Mouse (Mus musculus) forebrain, embryonic 13.5 days (tissue): ENCODE measurements around the gene Ids. TPM values are rescaled to one million over a fixed set of nuclear protein-coding genes. Genes with fewer than 3 reads are reported as not detected.

Experiments used
- ATAC-seq: fragments of 200-750 bp; cut with Nextera tagmentation; 2 replicates; pipeline ENCODE4 v1.8.0; 2017
- H3K27ac ChIP-seq: fragments of 300-500 bp; sonication (generic); 2 replicates; pipeline ENCODE4 v1.5.1; 2015; ENCODE audit warnings: inconsistent platforms, mild to moderate bottlenecking, moderate library complexity
- H3K27me3 ChIP-seq: fragments of 300-500 bp; sonication (generic); 2 replicates; pipeline ENCODE4 v1.6.1; 2015; ENCODE audit warnings: mild to moderate bottlenecking, inconsistent platforms
- H3K36me3 ChIP-seq: fragments of 300-500 bp; sonication (generic); 2 replicates; pipeline ENCODE4 v1.6.1; 2015; ENCODE audit warnings: mild to moderate bottlenecking, inconsistent platforms; ENCODE audit not compliant: poor library complexity, severe bottlenecking
- H3K4me1 ChIP-seq: fragments of 300-500 bp; sonication (generic); 2 replicates; pipeline ENCODE4 v1.6.1; 2015; ENCODE audit warnings: inconsistent platforms
- H3K4me2 ChIP-seq: fragments of 300-500 bp; sonication (generic); 2 replicates; pipeline ENCODE4 v1.6.1; 2015; ENCODE audit warnings: inconsistent platforms, mild to moderate bottlenecking, moderate library complexity
- H3K4me3 ChIP-seq: fragments of 300-500 bp; sonication (generic); 2 replicates; pipeline ENCODE4 v1.5.1; 2015; ENCODE audit warnings: mild to moderate bottlenecking, inconsistent platforms
- H3K9ac ChIP-seq: fragments of 300-500 bp; sonication (generic); 2 replicates; pipeline ENCODE4 v1.6.1; 2015; ENCODE audit warnings: mild to moderate bottlenecking, inconsistent platforms
- H3K9me3 ChIP-seq: fragments of 300-500 bp; sonication (generic); replicated peaks from 2 replicates; pipeline ENCODE4 v1.6.1; 2016; ENCODE audit warnings: inconsistent platforms
- WGBS: fragments of 180-500 bp; shearing (Covaris S2); methylation state at CpG from one replicate; pipeline ENCODE4 v1.1.7; 2015; 5-methylcytosine and 5-hydroxymethylcytosine counted together
- polyA plus RNA-seq: library from polyadenylated mRNA; unstranded; fragments of >200 nt; fragmentation: Nextera tagmentation; extraction: Ambion mirVana; gene quantifications from 2 replicates; pipeline ENCODE4 v1.2.1, GENCODE M21; 2015

Gene Ids
- polyA plus RNA-seq, 1 experiment from 2014 or later: 10.3 TPM

DNA sequence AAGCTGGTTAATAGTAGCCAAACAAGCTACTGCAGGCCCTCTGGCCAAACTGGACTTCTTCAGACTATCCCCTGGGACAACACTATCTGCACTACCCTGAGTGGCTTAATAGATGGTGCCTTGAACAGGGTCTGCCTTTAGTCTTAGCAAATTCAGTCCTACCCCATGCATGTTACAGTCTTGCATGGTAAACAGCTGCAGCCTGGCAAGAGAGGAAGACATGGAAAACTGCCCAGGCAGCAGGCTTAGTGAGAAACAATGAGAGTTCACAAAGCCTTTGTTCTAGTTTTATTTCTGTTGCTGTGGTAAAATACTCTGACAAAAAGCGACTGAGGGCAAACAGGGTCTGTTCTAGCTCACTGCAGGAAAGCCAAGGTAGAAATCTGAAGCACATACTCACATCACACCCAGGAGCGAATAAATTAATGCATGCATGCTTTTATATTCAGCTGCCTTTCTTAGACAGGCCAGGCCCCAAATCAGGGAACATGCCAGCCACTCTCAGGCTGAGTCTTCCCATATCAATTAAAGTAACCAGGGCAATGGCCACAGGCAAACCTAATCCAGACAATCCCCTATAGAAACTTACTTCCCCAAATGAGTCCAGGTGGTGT, 36.2 kb downstream of the Ids start:
- peak; percentile 73 for ATAC-seq

DNA sequence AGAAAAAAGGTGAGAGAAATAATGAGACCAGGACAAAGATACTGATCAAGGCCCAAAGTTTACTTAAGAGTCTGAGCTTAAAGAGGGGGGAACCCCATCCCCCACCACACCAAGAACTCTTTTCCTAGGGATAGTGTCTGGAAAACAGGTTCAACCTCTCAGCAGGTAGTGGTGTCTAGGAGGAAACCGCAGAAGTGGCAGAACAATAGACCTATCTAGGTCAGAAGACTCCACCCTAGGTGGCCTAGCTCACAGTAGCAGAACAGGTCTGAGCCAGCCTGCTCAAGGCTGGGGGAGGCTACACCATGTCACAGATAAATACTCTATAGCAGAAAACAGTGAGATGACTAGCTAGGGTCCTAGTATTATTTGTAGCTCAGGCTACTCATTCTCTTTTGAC, 37.2 kb downstream of the Ids start:
- H3K9me3 ChIP-seq: no peaks in the 10 kb centered on the region
- no peaks in the 10 kb centered on the region for H3K27me3 ChIP-seq
- H3K4me1 ChIP-seq: peaks cover 3% of the 10 kb centered on the region
- no peak overlapping the region for H3K4me2 ChIP-seq
- H3K36me3 ChIP-seq: no peaks in the 10 kb centered on the region
- H3K9ac ChIP-seq: no peak overlapping the region
- no peak for ATAC-seq
- H3K4me3 ChIP-seq: no peak overlapping the region
- 69% methylated on average over 1 of the region's 1 CpGs for WGBS
- no peak overlapping the region for H3K27ac ChIP-seq

More for the DNA sequence above, 36.2 kb downstream of the Ids start:
- H3K27ac ChIP-seq: no peak overlapping the region
- WGBS: 36% methylated on average over 2 of the region's 2 CpGs
- no peak overlapping the region for H3K4me2 ChIP-seq
- H3K4me3 ChIP-seq: no peak overlapping the region
- H3K9ac ChIP-seq: no peak overlapping the region
- no peaks in the 10 kb centered on the region for H3K27me3 ChIP-seq
- no peaks in the 10 kb centered on the region for H3K36me3 ChIP-seq
- H3K4me1 ChIP-seq: peaks cover 3% of the 10 kb centered on the region
- no peaks in the 10 kb centered on the region for H3K9me3 ChIP-seq

DNA sequence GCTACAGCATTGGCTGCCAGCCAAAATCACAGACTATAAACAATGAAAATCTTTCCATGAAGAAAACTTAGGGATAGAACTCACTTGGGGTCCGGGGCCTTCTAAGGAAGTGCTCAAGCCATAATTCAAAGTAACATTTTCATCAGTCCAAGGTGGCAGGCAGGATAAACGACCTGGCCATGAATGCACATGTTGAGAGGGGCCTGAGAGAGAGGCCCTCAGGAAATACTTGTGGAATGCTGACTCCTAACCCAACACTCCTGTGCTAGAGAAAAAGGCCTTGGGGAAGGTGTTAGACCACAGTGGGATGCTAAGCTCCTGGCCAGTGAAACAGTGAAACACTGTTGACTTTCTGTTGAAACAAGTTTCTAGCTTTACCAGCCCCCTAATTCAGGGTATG, 45.6 kb downstream of the Ids start:
- WGBS: 45% methylated on average over 2 of the region's 2 CpGs
- Histone ChIP-seq H3K27ac (no peak overlapping the region), H3K9me3 (no peaks in the 10 kb centered on the region), H3K27me3 (no peaks in the 10 kb centered on the region), H3K36me3 (no peaks in the 10 kb centered on the region), H3K4me1 (no peaks in the 10 kb centered on the region), H3K4me2 (no peak overlapping the region), H3K9ac (no peak overlapping the region), H3K4me3 (no peak overlapping the region)
- no peak for ATAC-seq

DNA sequence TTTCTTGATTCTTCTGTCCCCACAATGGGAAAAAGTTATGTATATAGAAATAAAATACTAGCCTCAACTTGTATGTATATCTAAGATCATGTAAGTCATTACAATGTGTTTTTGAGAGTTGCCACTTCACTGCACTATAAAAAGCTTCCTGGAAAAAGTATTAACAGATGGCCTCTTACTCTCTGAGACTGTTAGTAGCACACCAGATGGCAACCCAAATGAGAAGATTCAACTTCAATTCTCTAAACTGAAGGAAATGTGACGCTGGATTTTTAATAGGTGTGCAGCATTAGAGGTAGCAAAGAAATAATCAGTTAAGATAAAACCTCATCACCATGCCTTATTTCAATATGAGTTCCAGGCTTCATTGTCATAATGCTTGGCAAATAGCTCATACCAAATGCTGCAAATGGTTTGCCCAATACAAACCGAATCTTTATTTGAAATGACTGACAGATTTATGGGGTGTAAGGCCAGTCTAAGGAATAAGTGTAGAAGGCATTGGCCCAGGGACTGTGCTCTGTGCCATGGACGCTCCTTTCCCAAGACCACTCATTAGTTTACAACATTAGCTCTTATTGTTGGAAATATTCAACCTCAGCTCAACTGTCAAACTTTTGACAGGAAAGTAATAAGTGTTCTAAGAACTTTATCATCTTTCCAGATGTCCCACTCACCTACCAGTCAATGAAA, 49.8 kb downstream of the Ids start:
- 0 out of 2 replicates have a peak, but pooled peaks have one; percentile 27 for ATAC-seq
- H3K9ac ChIP-seq: no peak overlapping the region
- H3K4me1 ChIP-seq: no peaks in the 10 kb centered on the region
- no peaks in the 10 kb centered on the region for H3K9me3 ChIP-seq
- no peaks in the 10 kb centered on the region for H3K36me3 ChIP-seq
- no peak overlapping the region for H3K4me3 ChIP-seq
- H3K4me2 ChIP-seq: no peak overlapping the region
- no peaks in the 10 kb centered on the region for H3K27me3 ChIP-seq
- 75% methylated on average over 3 of the region's 3 CpGs for WGBS
- no peak overlapping the region for H3K27ac ChIP-seq

Other genes with a start within 250 kb of the Ids start
- gene 1110012L19Rik, start 20.8 kb upstream of the Ids start, polyA plus RNA-seq: 33.2 and 35.5 TPM in 2 replicates
- gene Tmem185a, start 112.1 kb upstream of the Ids start, polyA plus RNA-seq: 44.6 and 47.7 TPM in 2 replicates